Mouse (Mus musculus): Measurements from ENCODE around the gene Kremen1.

- TF ChIP-seq CTCF (conservative IDR thresholded peaks at IDR 0.05; ENCODE audit: low read length): no peak
- TF ChIP-seq NANOG (IDR thresholded peaks at IDR 0.05; ENCODE audit: borderline replicate concordance, low read length): no peak
- no peak for TF ChIP-seq POU5F1 (IDR thresholded peaks at IDR 0.05; ENCODE audit: borderline replicate concordance, low read length)
Measured at GRCm38 (mm10) chr11:5175866-5176265, 85.5 kb downstream of the Kremen1 start.
